ENCODE assay signal across 8 mouse cellular contexts in genomic region chr10:77984660-77985059, GRCm38 (mm10). TPM values are rescaled to one million over a fixed set of nuclear protein-coding genes. Genes with fewer than 3 reads are reported as not detected.
A peak's percentile ranks its signal among the peaks of the same experiment; 100 is the strongest.
DNase-seq lines count a peak whose midpoint lies in the region; ATAC-seq and TF ChIP-seq lines count a peak whose summit lies in the region.

No protein-coding gene starts in this region.

- no peak overlapping the region for H3K4me2 ChIP-seq in embryonic facial prominence, embryonic 13.5 days
- no peak overlapping the region for H3K4me2 ChIP-seq in heart, embryonic 14.5 days (ENCODE audit: low read length)
- no peak overlapping the region for H3K4me2 ChIP-seq in kidney, postnatal 0 days (ENCODE audit: low read length)

- H3K4me1 ChIP-seq in ES-Bruce4 (ENCODE audit: control insufficient read depth, insufficient read depth, low read length) = no peaks in the 10 kb centered on the region
- no peaks in the 10 kb centered on the region for H3K4me1 ChIP-seq in embryonic facial prominence, embryonic 13.5 days
- peaks cover 2 to 6% of the 10 kb centered on the region in 2 experiments; a peak in 1 of 4 replicates for H3K4me1 ChIP-seq in heart, embryonic 14.5 days (ENCODE audit: control insufficient read depth in 2 of 2, insufficient read depth in 2 of 2, low read length in 2 of 2)
- no peaks in the 10 kb centered on the region for H3K4me1 ChIP-seq in kidney, postnatal 0 days (replicated peaks; ENCODE audit: insufficient read depth, low read length)
- peaks cover 2% of the 10 kb centered on the region; the same call in 1 of the 2 replicates for H3K4me1 ChIP-seq in thymus, adult 2 months (replicated peaks; ENCODE audit: control insufficient read depth, insufficient read depth, low read length)

- H3K9ac ChIP-seq in ES-Bruce4 (ENCODE audit: low read depth, poor library complexity, severe bottlenecking) = no peak overlapping the region
- H3K9ac ChIP-seq in embryonic facial prominence, embryonic 13.5 days = no peak overlapping the region
- H3K9ac ChIP-seq in heart, embryonic 14.5 days (ENCODE audit: low read length) = no peak overlapping the region
- no peak overlapping the region for H3K9ac ChIP-seq in kidney, postnatal 0 days (ENCODE audit: low read depth, low read length)

- peaks cover 11% of the 10 kb centered on the region for H3K36me3 ChIP-seq in ES-Bruce4 (ENCODE audit: control insufficient read depth, insufficient read depth, low read length, poor library complexity, severe bottlenecking)
- H3K36me3 ChIP-seq in embryonic facial prominence, embryonic 13.5 days = peaks cover 54% of the 10 kb centered on the region
- H3K36me3 ChIP-seq in heart, embryonic 14.5 days (ENCODE audit: control insufficient read depth, insufficient read depth, low read length) = peaks cover 35% of the 10 kb centered on the region
- H3K36me3 ChIP-seq in kidney, postnatal 0 days (ENCODE audit: insufficient read depth, low read length) = peaks cover 25% of the 10 kb centered on the region
- no peaks in the 10 kb centered on the region; the same call in 1 of the 2 replicates for H3K36me3 ChIP-seq in thymus, adult 2 months (ENCODE audit: control insufficient read depth, insufficient read depth, low read length)

- peak; percentile 69 to 86 for DNase-seq in adrenal gland, postnatal 36 days
- DNase-seq in kidney, postnatal 0 days (ENCODE audit: low spot score) = peak; percentile 94
- peak; percentile 58 to 66 for DNase-seq in lung, adult 18-20 months
- DNase-seq in thymus, adult 2 months = peak; percentile 73

- no peak overlapping the region for H3K27ac ChIP-seq in ES-Bruce4 (ENCODE audit: insufficient read depth, low read length)
- H3K27ac ChIP-seq in embryonic facial prominence, embryonic 13.5 days = no peak overlapping the region
- no peak overlapping the region for H3K27ac ChIP-seq in heart, embryonic 14.5 days (replicated peaks in 1 of 2; ENCODE audit: control insufficient read depth in 1 of 2, insufficient read depth in 1 of 2, low read depth in 2 of 2, low read length in 2 of 2)
- no peak overlapping the region for H3K27ac ChIP-seq in kidney, postnatal 0 days
- no peak overlapping the region for H3K27ac ChIP-seq in thymus, adult 2 months (ENCODE audit: control insufficient read depth, insufficient read depth, low read length)

- no peaks in the 10 kb centered on the region for H3K9me3 ChIP-seq in ES-Bruce4 (replicated peaks; ENCODE audit: control insufficient read depth, insufficient read depth, low read length, poor library complexity, severe bottlenecking)
- H3K9me3 ChIP-seq in embryonic facial prominence, embryonic 13.5 days = no peaks in the 10 kb centered on the region
- no peaks in the 10 kb centered on the region for H3K9me3 ChIP-seq in heart, embryonic 14.5 days (ENCODE audit: control insufficient read depth, low read length)
- H3K9me3 ChIP-seq in kidney, postnatal 0 days (replicated peaks; ENCODE audit: low read length) = no peaks in the 10 kb centered on the region

- H3K4me3 ChIP-seq in ES-Bruce4 (ENCODE audit: low read depth, low read length) = no peak overlapping the region
- no peak overlapping the region for H3K4me3 ChIP-seq in embryonic facial prominence, embryonic 13.5 days
- H3K4me3 ChIP-seq in heart, embryonic 14.5 days (ENCODE audit: control insufficient read depth in 1 of 2, insufficient read depth in 1 of 2, low read depth in 1 of 2, low read length in 2 of 2) = no peak overlapping the region
- H3K4me3 ChIP-seq in kidney, postnatal 0 days (replicated peaks; ENCODE audit: low read depth, low read length) = no peak overlapping the region
- H3K4me3 ChIP-seq in thymus, adult 2 months (ENCODE audit: control insufficient read depth, insufficient read depth, low read length) = no peak overlapping the region

- TF ChIP-seq EP300 in ES-Bruce4 (IDR thresholded peaks at IDR 0.05; ENCODE audit: insufficient read depth, low read depth, low read length) = no peak

- WGBS in embryonic facial prominence, embryonic 13.5 days = 0% methylated on average over 4 of the region's 4 CpGs
- WGBS in heart, embryonic 14.5 days = 0% methylated on average over 4 of the region's 4 CpGs
- 1% methylated on average over 4 of the region's 4 CpGs for WGBS in kidney, postnatal 0 days
- 3% methylated on average over 4 of the region's 4 CpGs for WGBS in thymus, adult 2 months

- ATAC-seq in embryonic facial prominence, embryonic 13.5 days (ENCODE audit: insufficient number of reproducible peaks, insufficient read depth, low FRiP score, low TSS enrichment, low read depth) = 0 out of 2 replicates have a peak, but pooled peaks have one; percentile 7
- ATAC-seq in heart, embryonic 14.5 days (ENCODE audit: insufficient number of reproducible peaks, insufficient read depth, low FRiP score, low read depth) = peak; percentile 38
- ATAC-seq in kidney, postnatal 0 days (replicated peaks; ENCODE audit: low FRiP score, low read depth) = peak; percentile 61
- ATAC-seq in neutrophil, adult 5-6 weeks (ENCODE audit: extremely low read depth, insufficient number of reproducible peaks, low FRiP score, poor library complexity, severe bottlenecking) = peak; percentile 82

- no peak for TF ChIP-seq POLR2A in ES-Bruce4 (IDR thresholded peaks at IDR 0.05; ENCODE audit: insufficient read depth, low read length)
- TF ChIP-seq POLR2A in thymus, adult 2 months (IDR thresholded peaks at IDR 0.05; ENCODE audit: control insufficient read depth, extremely low read depth, insufficient read depth, low read length, poor library complexity) = no peak

- TF ChIP-seq CTCF in ES-Bruce4 (IDR thresholded peaks at IDR 0.05; ENCODE audit: low read depth, low read length) = peak; percentile 75
- TF ChIP-seq CTCF in kidney, postnatal 0 days (IDR thresholded peaks at IDR 0.05; ENCODE audit: low read depth) = peak; percentile 91
- TF ChIP-seq CTCF in thymus, adult 2 months (IDR thresholded peaks at IDR 0.05; ENCODE audit: borderline replicate concordance, control insufficient read depth, extremely low read depth, insufficient read depth, low read length, poor library complexity) = 0 out of 2 replicates have a peak, but pooled peaks have one; percentile 38

- no peaks in the 10 kb centered on the region for H3K27me3 ChIP-seq in ES-Bruce4 (ENCODE audit: control insufficient read depth, insufficient read depth, low read length, poor library complexity, severe bottlenecking)
- no peaks in the 10 kb centered on the region for H3K27me3 ChIP-seq in embryonic facial prominence, embryonic 13.5 days
- no peaks in the 10 kb centered on the region for H3K27me3 ChIP-seq in heart, embryonic 14.5 days (ENCODE audit: control insufficient read depth, insufficient read depth, low read length)
- H3K27me3 ChIP-seq in kidney, postnatal 0 days (ENCODE audit: insufficient read depth, low read length) = no peaks in the 10 kb centered on the region
- H3K27me3 ChIP-seq in thymus, adult 2 months (ENCODE audit: control insufficient read depth, insufficient read depth, low read length) = no peaks in the 10 kb centered on the region

RNA-seq across cellular contexts. Expression of gene 1810043G02Rik, which starts 6.3 kb away (rescaled TPM):
- 4.2 and 4.7 TPM in 2 replicates for polyA plus RNA-seq in ES-Bruce4 (2011; ENCODE audit: insufficient read depth, insufficient read length, low read depth, missing spikeins)
- total RNA-seq in adrenal gland, postnatal 36 days (2021) = 10 to 100 TPM; 18.6 to 20.9 TPM
- polyA plus RNA-seq in embryonic facial prominence, embryonic 13.5 days (2015; fragmentation: Nextera tagmentation; extraction: Ambion mirVana) = 28.6 and 31.7 TPM in 2 replicates
- polyA plus RNA-seq in heart, embryonic 14.5 days (2014; fragmentation: Nextera tagmentation; extraction: Ambion mirVana) = 18.6 and 21.1 TPM in 2 replicates
- polyA plus RNA-seq in kidney, postnatal 0 days (2015; fragmentation: Nextera tagmentation; extraction: Ambion mirVana) = 29.8 and 32.0 TPM in 2 replicates
- total RNA-seq in neutrophil, adult 5-6 weeks (2017) = 7.6 and 9.8 TPM in 2 replicates
- 39.0 and 49.5 TPM in 2 replicates for polyA plus RNA-seq in thymus, adult 2 months (2012; rRNA removed)

RNA-seq across cellular contexts. Expression of gene Trpm2, which starts 14.3 kb away (rescaled TPM):
- 0.07 TPM in 1 of 2 replicates, not detected in the other for polyA plus RNA-seq in ES-Bruce4 (2011; ENCODE audit: insufficient read depth, insufficient read length, low read depth, missing spikeins)
- total RNA-seq in adrenal gland, postnatal 36 days (2021) = 1 to 10 TPM; 2.2 to 4.7 TPM
- polyA plus RNA-seq in embryonic facial prominence, embryonic 13.5 days (2015; fragmentation: Nextera tagmentation; extraction: Ambion mirVana) = 0.21 and 0.44 TPM in 2 replicates
- polyA plus RNA-seq in heart, embryonic 14.5 days (2014; fragmentation: Nextera tagmentation; extraction: Ambion mirVana) = 0.07 and 0.51 TPM in 2 replicates
- polyA plus RNA-seq in kidney, postnatal 0 days (2015; fragmentation: Nextera tagmentation; extraction: Ambion mirVana) = 0.20 and 0.40 TPM in 2 replicates
- total RNA-seq in neutrophil, adult 5-6 weeks (2017) = 216 and 259 TPM in 2 replicates
- polyA plus RNA-seq in thymus, adult 2 months (2012; rRNA removed) = 16.4 and 21.0 TPM in 2 replicates

RNA-seq across cellular contexts. Expression of gene Pfkl, which starts 25.2 kb away (rescaled TPM):
- 100 and 102 TPM in 2 replicates for polyA plus RNA-seq in ES-Bruce4 (2011; ENCODE audit: insufficient read depth, insufficient read length, low read depth, missing spikeins)
- total RNA-seq in adrenal gland, postnatal 36 days (2021) = 100 to 1,000 TPM; 116 to 131 TPM
- 140 and 145 TPM in 2 replicates for polyA plus RNA-seq in embryonic facial prominence, embryonic 13.5 days (2015; fragmentation: Nextera tagmentation; extraction: Ambion mirVana)
- 168 and 170 TPM in 2 replicates for polyA plus RNA-seq in heart, embryonic 14.5 days (2014; fragmentation: Nextera tagmentation; extraction: Ambion mirVana)
- 78.8 and 86.6 TPM in 2 replicates for polyA plus RNA-seq in kidney, postnatal 0 days (2015; fragmentation: Nextera tagmentation; extraction: Ambion mirVana)
- total RNA-seq in neutrophil, adult 5-6 weeks (2017) = 37.7 and 41.0 TPM in 2 replicates
- 81.2 and 93.7 TPM in 2 replicates for polyA plus RNA-seq in thymus, adult 2 months (2012; rRNA removed)

RNA-seq across cellular contexts. Expression of gene Dnmt3l, which starts 57.1 kb away (rescaled TPM):
- polyA plus RNA-seq in ES-Bruce4 (2011; ENCODE audit: insufficient read depth, insufficient read length, low read depth, missing spikeins) = 175 and 179 TPM in 2 replicates
- 10 to 100 TPM; 24.1 to 38.1 TPM for total RNA-seq in adrenal gland, postnatal 36 days (2021)
- polyA plus RNA-seq in embryonic facial prominence, embryonic 13.5 days (2015; fragmentation: Nextera tagmentation; extraction: Ambion mirVana) = 0.44 and 0.56 TPM in 2 replicates
- polyA plus RNA-seq in heart, embryonic 14.5 days (2014; fragmentation: Nextera tagmentation; extraction: Ambion mirVana) = not detected in 2 replicates
- polyA plus RNA-seq in kidney, postnatal 0 days (2015; fragmentation: Nextera tagmentation; extraction: Ambion mirVana) = 0.48 and 0.62 TPM in 2 replicates
- not detected in 2 replicates for total RNA-seq in neutrophil, adult 5-6 weeks (2017)
- polyA plus RNA-seq in thymus, adult 2 months (2012; rRNA removed) = 0.93 and 1.8 TPM in 2 replicates

RNA-seq across cellular contexts. Expression of gene Aire, which starts 58.8 kb away (rescaled TPM):
- polyA plus RNA-seq in ES-Bruce4 (2011; ENCODE audit: insufficient read depth, insufficient read length, low read depth, missing spikeins) = 20.9 and 23.5 TPM in 2 replicates
- total RNA-seq in adrenal gland, postnatal 36 days (2021) = not detected
- 0.39 and 0.59 TPM in 2 replicates for polyA plus RNA-seq in embryonic facial prominence, embryonic 13.5 days (2015; fragmentation: Nextera tagmentation; extraction: Ambion mirVana)
- 0.16 TPM in 1 of 2 replicates, not detected in the other for polyA plus RNA-seq in heart, embryonic 14.5 days (2014; fragmentation: Nextera tagmentation; extraction: Ambion mirVana)
- polyA plus RNA-seq in kidney, postnatal 0 days (2015; fragmentation: Nextera tagmentation; extraction: Ambion mirVana) = 0.34 and 0.40 TPM in 2 replicates
- total RNA-seq in neutrophil, adult 5-6 weeks (2017) = 0.12 and 0.49 TPM in 2 replicates
- 84.0 and 93.7 TPM in 2 replicates for polyA plus RNA-seq in thymus, adult 2 months (2012; rRNA removed)

Comparison
In these comparisons a context has a peak if more than half of its experiments do, and no peak if none do; other contexts are left out.
1. CTCF ChIP-seq: peak in every context shown above with its lines; median percentile 91 in kidney, postnatal 0 days; 75 in ES-Bruce4; 38 in thymus, adult 2 months.
2. ATAC-seq: peak in every context shown above with its lines; median percentile 82 in neutrophil, adult 5-6 weeks; 61 in kidney, postnatal 0 days; 38 in heart, embryonic 14.5 days; 7 in embryonic facial prominence, embryonic 13.5 days.
3. RNA of gene Trpm2, which starts 14.3 kb away (polyA plus RNA-seq): 16.4 to 21.0 TPM in thymus, adult 2 months; 0.07 to 0.51 TPM in heart, embryonic 14.5 days, 0.21 to 0.44 TPM in embryonic facial prominence, embryonic 13.5 days, 0.20 to 0.40 TPM in kidney, postnatal 0 days and 0.07 TPM in ES-Bruce4; every median in the first group is over 10 times any median in the second.
4. Peak in every context shown above with its lines, with median percentiles within 50 percentile points of each other: DNase-seq.